ENCODE assay signal across 20 mouse cellular contexts in the genomic region with DNA sequence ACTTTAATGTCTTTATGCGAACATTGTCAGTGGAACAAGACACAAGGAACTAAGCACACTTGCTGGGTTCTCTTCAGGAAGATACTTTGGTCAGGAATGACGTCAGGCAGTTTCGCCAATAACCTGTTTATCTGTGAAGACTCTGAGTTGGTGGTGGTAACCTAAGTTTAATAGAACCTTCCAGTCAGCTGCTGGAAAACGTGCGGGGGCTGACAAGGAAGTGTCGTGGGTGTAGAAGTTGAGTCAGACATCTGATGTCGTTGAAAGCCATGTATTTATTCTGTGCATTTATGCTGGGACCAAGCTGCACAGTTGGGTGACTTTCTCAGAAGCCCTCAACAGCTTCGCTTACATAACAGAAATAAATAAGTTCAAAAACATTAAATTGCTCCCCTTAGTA.
A peak's percentile ranks its signal among the peaks of the same experiment; 100 is the strongest.
DNase-seq lines count a peak whose midpoint lies in the region; ATAC-seq lines count a peak whose summit lies in the region.
"Had no signal": no experiment of that assay in that cellular context is flagged by ENCODE, and none has a peak within 500 bp of the region (broad histone marks: within the 10 kb centered on the region; RNA-seq: fewer than 3 reads in every experiment).

No protein-coding gene starts in this region.

- DNase-seq in layer of hippocampus, adult 18-20 months (ENCODE audit: low spot score in 2 of 2): peak; percentile 52 to 68
- no peak for DNase-seq in layer of hippocampus, postnatal 10 days (ENCODE audit: low spot score in 2 of 2)
- peak; percentile 74 for DNase-seq in right cerebral cortex, postnatal 25 days
- DNase-seq in right cerebral cortex, postnatal 10 days (ENCODE audit: low spot score in 2 of 2): no peak
- peak; percentile 72 to 85 for DNase-seq in left cerebral cortex, adult 9 months (ENCODE audit: low spot score in 2 of 2)
- DNase-seq in kidney, adult 18-20 months: no peak
- DNase-seq: cerebellum, adult 8-10 months; gastrocnemius, adult 2 months; kidney, adult 2 months; kidney, postnatal 10 days; lung, adult 18-20 months; spleen, adult 18-20 months; thymus, adult 18-20 months had no signal

- no peak overlapping the region for H3K4me3 ChIP-seq in midbrain, embryonic 13.5 days (replicated peaks)
- H3K4me3 ChIP-seq: embryonic facial prominence, embryonic 12.5 days; gastrocnemius, adult 2 months; heart, embryonic 10.5 days; neural tube, embryonic 15.5 days had no signal

- H3K9ac ChIP-seq in midbrain, embryonic 13.5 days (replicated peaks): no peak overlapping the region
- H3K9ac ChIP-seq: embryonic facial prominence, embryonic 12.5 days; neural tube, embryonic 15.5 days had no signal

- no peaks in the 10 kb centered on the region for H3K27me3 ChIP-seq in midbrain, embryonic 13.5 days
- H3K27me3 ChIP-seq: embryonic facial prominence, embryonic 12.5 days; neural tube, embryonic 15.5 days had no signal

- H3K36me3 ChIP-seq in midbrain, embryonic 13.5 days: no peaks in the 10 kb centered on the region
- H3K36me3 ChIP-seq: embryonic facial prominence, embryonic 12.5 days; heart, embryonic 10.5 days; neural tube, embryonic 15.5 days had no signal

- no peak overlapping the region for H3K27ac ChIP-seq in midbrain, embryonic 13.5 days
- H3K27ac ChIP-seq: embryonic facial prominence, embryonic 12.5 days; gastrocnemius, adult 2 months; heart, embryonic 10.5 days; neural tube, embryonic 15.5 days had no signal

- ATAC-seq in erythroblast, adult 5-6 weeks (replicated peaks; ENCODE audit: low FRiP score, poor library complexity, severe bottlenecking): no peak
- no peak for ATAC-seq in midbrain, embryonic 13.5 days
- ATAC-seq: forebrain, embryonic 14.5 days; midbrain, embryonic 16.5 days had no signal

- no peaks in the 10 kb centered on the region for H3K9me3 ChIP-seq in midbrain, embryonic 13.5 days
- H3K9me3 ChIP-seq: embryonic facial prominence, embryonic 12.5 days; heart, embryonic 10.5 days; neural tube, embryonic 15.5 days had no signal

- no peak overlapping the region for H3K4me2 ChIP-seq in midbrain, embryonic 13.5 days (replicated peaks)
- H3K4me2 ChIP-seq: embryonic facial prominence, embryonic 12.5 days; neural tube, embryonic 15.5 days had no signal

- H3K4me1 ChIP-seq in midbrain, embryonic 13.5 days (replicated peaks): no peaks in the 10 kb centered on the region
- H3K4me1 ChIP-seq: embryonic facial prominence, embryonic 12.5 days; heart, embryonic 10.5 days; neural tube, embryonic 15.5 days had no signal

- whole genome bisulfite sequencing in midbrain, embryonic 13.5 days: 82% methylated on average over 8 of the region's 8 CpGs

Comparison
In these comparisons a context has a peak if more than half of its experiments do, and no peak if none do; other contexts are left out.
1. DNase-seq: peak in layer of hippocampus, adult 18-20 months (2 of 2), right cerebral cortex, postnatal 25 days (single experiment) and left cerebral cortex, adult 9 months (2 of 2); none in layer of hippocampus, postnatal 10 days (0 of 2), right cerebral cortex, postnatal 10 days (0 of 2) and kidney, adult 18-20 months (single experiment).